Mouse (Mus musculus): ENCODE results near the gene 1700025G04Rik. TPM values are rescaled to one million over a fixed set of nuclear protein-coding genes. Genes with fewer than 3 reads are reported as not detected.
"Not testable (repeated sequence)": the region's sequence is repeated elsewhere in the genome, so short reads cannot be mapped to it uniquely, and the experiment has no call there.

1700025G04Rik gene
- polyA plus RNA-seq, 1 experiment from 2014 or later = 28.0 TPM

GRCm38 (mm10) chr1:151825065-151825464 lies 264.9 kb downstream of the 1700025G04Rik start:
- H3K9me3 ChIP-seq (replicated peaks; ENCODE audit: control insufficient read depth, low read length) = no peaks in the 10 kb centered on the region
- 76% methylated on average over 7 of the region's 7 CpGs for WGBS
- ATAC-seq (replicated peaks; ENCODE audit: extremely low read depth, insufficient read depth, low FRiP score) = no peak

GRCm38 (mm10) chr1:151820457-151820856 lies 269.5 kb downstream of the 1700025G04Rik start:
- no peaks in the 10 kb centered on the region for H3K4me1 ChIP-seq (ENCODE audit: control insufficient read depth, insufficient read depth, low read length)
- no peak overlapping the region for H3K4me2 ChIP-seq (ENCODE audit: low read depth, low read length)
- ATAC-seq (replicated peaks; ENCODE audit: extremely low read depth, insufficient read depth, low FRiP score) = no peak
- no peak overlapping the region for H3K27ac ChIP-seq (ENCODE audit: low read length)
- H3K36me3 ChIP-seq (ENCODE audit: control insufficient read depth, insufficient read depth) = peaks cover 13% of the 10 kb centered on the region
- H3K27me3 ChIP-seq (ENCODE audit: control insufficient read depth, insufficient read depth, low read length) = no peaks in the 10 kb centered on the region
- 23% methylated on average over 5 of the region's 5 CpGs for WGBS
- H3K9ac ChIP-seq (ENCODE audit: low read length) = no peak overlapping the region
- H3K9me3 ChIP-seq (replicated peaks; ENCODE audit: control insufficient read depth, low read length) = no peaks in the 10 kb centered on the region
- no peak overlapping the region for H3K4me3 ChIP-seq (ENCODE audit: low read length)

More at GRCm38 (mm10) chr1:151825065-151825464, 264.9 kb downstream of the 1700025G04Rik start:
- Histone ChIP-seq H3K9ac (ENCODE audit: low read length) (no peak overlapping the region), H3K36me3 (ENCODE audit: control insufficient read depth, insufficient read depth) (no peaks in the 10 kb centered on the region), H3K27ac (ENCODE audit: low read length) (no peak overlapping the region), H3K4me2 (ENCODE audit: low read depth, low read length) (no peak overlapping the region), H3K27me3 (ENCODE audit: control insufficient read depth, insufficient read depth, low read length) (no peaks in the 10 kb centered on the region), H3K4me1 (ENCODE audit: control insufficient read depth, insufficient read depth, low read length) (no peaks in the 10 kb centered on the region), H3K4me3 (ENCODE audit: low read length) (no peak overlapping the region)

- no peak overlapping the region for H3K27ac ChIP-seq (ENCODE audit: low read length)
- no peaks in the 10 kb centered on the region for H3K4me1 ChIP-seq (ENCODE audit: control insufficient read depth, insufficient read depth, low read length)
- no peaks in the 10 kb centered on the region for H3K9me3 ChIP-seq (replicated peaks; ENCODE audit: control insufficient read depth, low read length)
- no peak overlapping the region for H3K9ac ChIP-seq (ENCODE audit: low read length)
- no peak for ATAC-seq (replicated peaks; ENCODE audit: extremely low read depth, insufficient read depth, low FRiP score)
- H3K27me3 ChIP-seq (ENCODE audit: control insufficient read depth, insufficient read depth, low read length) = no peaks in the 10 kb centered on the region
- no peak overlapping the region for H3K4me3 ChIP-seq (ENCODE audit: low read length)
- 89% methylated on average over 7 of the region's 7 CpGs for WGBS
- H3K36me3 ChIP-seq (ENCODE audit: control insufficient read depth, insufficient read depth) = peaks cover 13% of the 10 kb centered on the region
- H3K4me2 ChIP-seq (ENCODE audit: low read depth, low read length) = no peak overlapping the region
These were observed 270.7 kb downstream of the 1700025G04Rik start for GRCm38 (mm10) chr1:151819190-151819589.

GRCm38 (mm10) chr1:151816051-151816450 lies 273.9 kb downstream of the 1700025G04Rik start:
- WGBS = 94% methylated on average over 3 of the region's 3 CpGs
- H3K9me3 ChIP-seq (replicated peaks; ENCODE audit: control insufficient read depth, low read length) = no peaks in the 10 kb centered on the region
- no peaks in the 10 kb centered on the region for H3K27me3 ChIP-seq (ENCODE audit: control insufficient read depth, insufficient read depth, low read length)
- H3K4me2 ChIP-seq (ENCODE audit: low read depth, low read length) = no peak overlapping the region
- H3K27ac ChIP-seq (ENCODE audit: low read length) = no peak overlapping the region
- ATAC-seq (replicated peaks; ENCODE audit: extremely low read depth, insufficient read depth, low FRiP score) = no peak
- H3K4me1 ChIP-seq (ENCODE audit: control insufficient read depth, insufficient read depth, low read length) = no peaks in the 10 kb centered on the region
- H3K9ac ChIP-seq (ENCODE audit: low read length) = no peak overlapping the region
- H3K4me3 ChIP-seq (ENCODE audit: low read length) = no peak overlapping the region
- peaks cover 27% of the 10 kb centered on the region for H3K36me3 ChIP-seq (ENCODE audit: control insufficient read depth, insufficient read depth)

- peaks cover 33% of the 10 kb centered on the region for H3K36me3 ChIP-seq (ENCODE audit: control insufficient read depth, insufficient read depth)
- no peak for ATAC-seq (replicated peaks; ENCODE audit: extremely low read depth, insufficient read depth, low FRiP score)
- no peak overlapping the region for H3K4me3 ChIP-seq (ENCODE audit: low read length)
- H3K27me3 ChIP-seq (ENCODE audit: control insufficient read depth, insufficient read depth, low read length) = no peaks in the 10 kb centered on the region
- no peak overlapping the region for H3K27ac ChIP-seq (ENCODE audit: low read length)
- H3K9me3 ChIP-seq (replicated peaks; ENCODE audit: control insufficient read depth, low read length) = no peaks in the 10 kb centered on the region
- 85% methylated on average over 13 of the region's 13 CpGs for WGBS
- no peak overlapping the region for H3K4me2 ChIP-seq (ENCODE audit: low read depth, low read length)
- no peaks in the 10 kb centered on the region for H3K4me1 ChIP-seq (ENCODE audit: control insufficient read depth, insufficient read depth, low read length)
- H3K9ac ChIP-seq (ENCODE audit: low read length) = no peak overlapping the region
These were observed 277.8 kb downstream of the 1700025G04Rik start for GRCm38 (mm10) chr1:151812004-151812712.

GRCm38 (mm10) chr1:151811456-151811855 lies 278.5 kb downstream of the 1700025G04Rik start:
- Histone ChIP-seq H3K4me2 (ENCODE audit: low read depth, low read length) (no peak overlapping the region), H3K4me1 (ENCODE audit: control insufficient read depth, insufficient read depth, low read length) (no peaks in the 10 kb centered on the region), H3K36me3 (ENCODE audit: control insufficient read depth, insufficient read depth) (peaks cover 33% of the 10 kb centered on the region), H3K9ac (ENCODE audit: low read length) (no peak overlapping the region), H3K9me3 (replicated peaks; ENCODE audit: control insufficient read depth, low read length) (no peaks in the 10 kb centered on the region), H3K27me3 (ENCODE audit: control insufficient read depth, insufficient read depth, low read length) (no peaks in the 10 kb centered on the region), H3K27ac (ENCODE audit: low read length) (no peak overlapping the region), H3K4me3 (ENCODE audit: low read length) (no peak overlapping the region)
- 92% methylated on average over 16 of the region's 16 CpGs for WGBS
- no peak for ATAC-seq (replicated peaks; ENCODE audit: extremely low read depth, insufficient read depth, low FRiP score)

GRCm38 (mm10) chr1:151810628-151811421 lies 279.1 kb downstream of the 1700025G04Rik start:
- Histone ChIP-seq H3K4me3 (ENCODE audit: low read length) (no peak overlapping the region), H3K9me3 (replicated peaks; ENCODE audit: control insufficient read depth, low read length) (no peaks in the 10 kb centered on the region), H3K4me2 (ENCODE audit: low read depth, low read length) (no peak overlapping the region), H3K9ac (ENCODE audit: low read length) (no peak overlapping the region), H3K4me1 (ENCODE audit: control insufficient read depth, insufficient read depth, low read length) (no peaks in the 10 kb centered on the region), H3K27ac (ENCODE audit: low read length) (no peak overlapping the region), H3K36me3 (ENCODE audit: control insufficient read depth, insufficient read depth) (peaks cover 33% of the 10 kb centered on the region), H3K27me3 (ENCODE audit: control insufficient read depth, insufficient read depth, low read length) (no peaks in the 10 kb centered on the region)
- WGBS = 80% methylated on average over 7 of the region's 7 CpGs
- no peak for ATAC-seq (replicated peaks; ENCODE audit: extremely low read depth, insufficient read depth, low FRiP score)

- Histone ChIP-seq H3K4me3 (ENCODE audit: low read length) (no peak overlapping the region), H3K9me3 (replicated peaks; ENCODE audit: control insufficient read depth, low read length) (no peaks in the 10 kb centered on the region), H3K4me1 (ENCODE audit: control insufficient read depth, insufficient read depth, low read length) (no peaks in the 10 kb centered on the region), H3K27me3 (ENCODE audit: control insufficient read depth, insufficient read depth, low read length) (no peaks in the 10 kb centered on the region), H3K4me2 (ENCODE audit: low read depth, low read length) (no peak overlapping the region), H3K9ac (ENCODE audit: low read length) (no peak overlapping the region), H3K36me3 (ENCODE audit: control insufficient read depth, insufficient read depth) (peaks cover 27% of the 10 kb centered on the region), H3K27ac (ENCODE audit: low read length) (no peak overlapping the region)
- no peak for ATAC-seq (replicated peaks; ENCODE audit: extremely low read depth, insufficient read depth, low FRiP score)
- 83% methylated on average over 5 of the region's 5 CpGs for WGBS
These were observed 282.6 kb downstream of the 1700025G04Rik start for GRCm38 (mm10) chr1:151807286-151807685.

GRCm38 (mm10) chr1:151802795-151803194 lies 287.1 kb downstream of the 1700025G04Rik start:
- WGBS = 71% methylated on average over 3 of the region's 3 CpGs
- H3K4me3 ChIP-seq (ENCODE audit: low read length); H3K4me2 ChIP-seq (ENCODE audit: low read depth, low read length); H3K9ac ChIP-seq (ENCODE audit: low read length); H3K9me3 ChIP-seq (replicated peaks; ENCODE audit: control insufficient read depth, low read length); H3K27ac ChIP-seq (ENCODE audit: low read length); H3K4me1 ChIP-seq (ENCODE audit: control insufficient read depth, insufficient read depth, low read length); ATAC-seq (replicated peaks; ENCODE audit: extremely low read depth, insufficient read depth, low FRiP score); H3K27me3 ChIP-seq (ENCODE audit: control insufficient read depth, insufficient read depth, low read length): not testable (repeated sequence)
- H3K36me3 ChIP-seq (ENCODE audit: control insufficient read depth, insufficient read depth) = peaks cover 16% of the 10 kb centered on the region
